Mouse (Mus musculus) ovary, adult 18-20 months (tissue): ENCODE data around the gene Vmn2r38.
"Not testable (repeated sequence)": the region's sequence is repeated elsewhere in the genome, so short reads cannot be mapped to it uniquely, and the experiment has no call there.

Experiments
- DNase-seq: peaks from one replicate; pipeline ENCODE4 v3.0.0; 2022; ENCODE audit warnings: low spot score, mixed read lengths

The Vmn2r38 gene

GRCm38 (mm10) chr7:9097781-9098180 lies at the start of gene Vmn2r38:
Gene Vmn2r38 (minus strand): TSS chr7:9097881.
- not testable (repeated sequence) for DNase-seq

GRCm38 (mm10) chr7:9065353-9065752 lies 32.3 kb downstream of the Vmn2r38 start:
- DNase-seq, result not testable (repeated sequence)

- DNase-seq, result not testable (repeated sequence)
Measured at GRCm38 (mm10) chr7:9030698-9031097, 67.0 kb downstream of the Vmn2r38 start, which contains the start of gene Vmn2r39. Gene Vmn2r39 (minus strand): TSS chr7:9030798.
